Mouse (Mus musculus): ENCODE results near the gene Fzr1.

- TF ChIP-seq CTCF (IDR thresholded peaks at IDR 0.05; ENCODE audit: borderline replicate concordance, control insufficient read depth, extremely low read depth, insufficient read depth, low read length, poor library complexity) (no peak), POLR2A (IDR thresholded peaks at IDR 0.05; ENCODE audit: control insufficient read depth, extremely low read depth, insufficient read depth, low read length, poor library complexity) (no peak)
Measured at GRCm38 (mm10) chr10:81399296-81399695, 21.0 kb upstream of the Fzr1 start.

Measured in thymus, adult 2 months (tissue).